Mouse (Mus musculus) neutrophil, adult 5-6 weeks (primary cell): ENCODE measurements around the gene Tmprss11e. TPM values are rescaled to one million over a fixed set of nuclear protein-coding genes. Genes with fewer than 3 reads are reported as not detected.

Source experiments
- ATAC-seq: fragments of 151-379, 151-347 bp; 2 replicates; pipeline ENCODE4 v1.8.0; 2017; ENCODE audit warnings: mild to moderate bottlenecking, moderate TSS enrichment; ENCODE audit not compliant: insufficient number of reproducible peaks, poor library complexity, low FRiP score, severe bottlenecking; ENCODE audit errors: extremely low read depth
- total RNA-seq: library from RNA; stranded (forward); fragments of 200-1000 nt; gene quantifications from 2 replicates; pipeline ENCODE4 v1.2.3, GENCODE M21; 2017

Tmprss11e gene
- total RNA-seq, 1 experiment from 2014 or later = not detected

DNA sequence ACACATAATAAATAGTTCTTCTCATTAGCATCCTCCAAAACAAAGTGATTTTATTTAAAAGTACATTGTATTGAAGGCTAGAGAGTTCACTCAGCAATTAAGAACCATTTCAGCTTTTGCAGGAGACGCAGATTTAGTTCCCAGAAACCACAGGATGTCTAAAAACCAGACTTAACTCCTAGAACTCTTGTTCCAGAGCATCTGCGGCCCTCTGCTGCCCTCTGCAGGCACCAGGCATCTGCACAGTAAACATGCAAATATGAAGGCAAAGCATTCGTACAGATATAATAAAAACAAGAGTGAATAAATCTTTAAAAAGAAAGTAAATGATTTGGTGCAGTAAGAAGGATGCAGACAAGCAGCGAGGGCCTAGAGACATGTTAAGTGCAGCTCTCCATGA, 60.9 kb downstream of the Tmprss11e start:
- ATAC-seq = no peak

DNA sequence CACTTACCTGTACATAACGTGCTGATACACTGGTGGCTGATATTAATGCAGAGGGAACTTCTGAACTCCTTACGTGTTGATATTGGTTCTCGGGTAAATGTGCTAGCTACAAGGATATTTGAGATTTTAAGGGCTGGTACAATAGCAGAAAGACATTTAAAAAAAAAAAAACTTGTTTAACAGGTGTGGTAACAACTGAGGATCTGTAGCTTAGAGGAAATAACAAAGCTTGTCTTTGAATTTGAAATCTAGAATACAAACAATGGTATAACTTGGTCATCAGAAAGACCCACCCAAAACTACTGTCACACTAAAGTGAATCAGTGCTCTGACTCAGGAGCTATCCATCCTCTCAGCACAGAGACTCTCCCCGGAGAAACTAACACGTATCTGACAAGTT, 69.4 kb downstream of the Tmprss11e start, which contains the start of gene Tmprss11b:
Gene Tmprss11b (minus strand): TSS at position 101 of the 400 bp plus-strand sequence.
- ATAC-seq = no peak

Other genes starting within 250 kb of the Tmprss11e start
- 1.9 and 2.3 TPM in 2 replicates for gene Tmprss11g, start 227.2 kb downstream of the Tmprss11e start, total RNA-seq
- gene Tmprss11f, start 113.4 kb downstream of the Tmprss11e start, total RNA-seq = 0.25 and 0.81 TPM in 2 replicates
- 0.12 and 0.25 TPM in 2 replicates for gene Tmprss11b, start 69.5 kb downstream of the Tmprss11e start, total RNA-seq
- gene Ythdc1, start 58.4 kb upstream of the Tmprss11e start, total RNA-seq = 341 and 379 TPM in 2 replicates
- not detected in 2 replicates for gene Ugt2b34, start 161.1 kb upstream of the Tmprss11e start, total RNA-seq
- gene Ugt2b1, start 180.7 kb upstream of the Tmprss11e start, total RNA-seq = not detected in 2 replicates